Mouse (Mus musculus) ES-Bruce4 (cell line): ENCODE measurements around the gene Mesd.

Experiments used
- CTCF ChIP-seq: IDR thresholded peaks from one replicate; pipeline ENCODE4 v1.8.1; 2011; ENCODE audit warnings: low read depth, low read length
- EP300 ChIP-seq: IDR thresholded peaks from 2 replicates; pipeline ENCODE4 v1.6.1; 2011; ENCODE audit warnings: low read depth, low read length; ENCODE audit not compliant: insufficient read depth
- POLR2A ChIP-seq: IDR thresholded peaks from one replicate; pipeline ENCODE4 v1.8.1; 2011; ENCODE audit warnings: low read length; ENCODE audit not compliant: insufficient read depth

DNA sequence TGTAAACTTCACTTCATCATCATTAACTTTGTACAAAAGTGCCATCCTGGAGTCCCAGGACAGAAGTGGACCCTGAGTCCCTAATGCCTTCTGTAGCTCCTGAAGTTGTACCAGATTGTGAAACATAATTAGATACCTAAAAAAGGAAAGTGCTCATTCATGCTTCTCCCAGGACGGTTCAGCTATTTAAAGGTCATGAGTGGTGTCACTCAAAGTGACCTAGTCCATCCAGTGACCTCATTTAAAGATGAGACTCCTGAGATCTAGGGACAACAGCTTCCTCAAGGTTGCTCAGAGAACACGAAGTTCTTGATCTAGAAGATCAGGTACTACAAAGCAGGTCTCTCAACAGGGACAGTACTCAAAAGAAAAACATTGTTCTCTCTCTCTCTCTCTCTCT is 20.7 kb upstream of the Mesd start:
- TF ChIP-seq EP300 (no peak), CTCF (no peak), POLR2A (no peak)
